Mouse (Mus musculus) stomach, embryonic 16.5 days (tissue): ENCODE data around the gene Olfr153. TPM values are rescaled to one million over a fixed set of nuclear protein-coding genes. Genes with fewer than 3 reads are reported as not detected.
"Not testable (repeated sequence)": the region's sequence is repeated elsewhere in the genome, so short reads cannot be mapped to it uniquely, and the experiment has no call there.

Experiments
- ATAC-seq: fragments of 200-750 bp; cut with Nextera tagmentation; 2 replicates; pipeline ENCODE4 v1.8.0; 2017; ENCODE audit warnings: moderate number of reproducible peaks, moderate TSS enrichment; ENCODE audit not compliant: insufficient read depth, low FRiP score
- H3K27ac ChIP-seq: fragments of 300-500 bp; sonication (generic); 2 replicates; pipeline ENCODE4 v1.5.1; 2014; ENCODE audit warnings: low read length
- H3K27me3 ChIP-seq: fragments of 300-500 bp; sonication (generic); 2 replicates; pipeline ENCODE4 v1.6.1; 2014; ENCODE audit warnings: low read length, control low read depth, mixed read lengths; ENCODE audit not compliant: control insufficient read depth, insufficient read depth
- H3K36me3 ChIP-seq: fragments of 300-500 bp; sonication (generic); 2 replicates; pipeline ENCODE4 v1.6.1; 2014; ENCODE audit warnings: low read length; ENCODE audit not compliant: control insufficient read depth, insufficient read depth
- H3K4me1 ChIP-seq: fragments of 300-500 bp; sonication (generic); 2 replicates; pipeline ENCODE4 v1.6.1; 2014; ENCODE audit warnings: low read length, control low read depth, mixed read lengths; ENCODE audit not compliant: control insufficient read depth, insufficient read depth
- H3K4me2 ChIP-seq: fragments of 300-500 bp; sonication (generic); 2 replicates; pipeline ENCODE4 v1.6.1; 2014; ENCODE audit warnings: low read depth, low read length, mixed read lengths
- H3K4me3 ChIP-seq: fragments of 300-500 bp; sonication (generic); replicated peaks from 2 replicates; pipeline ENCODE4 v1.5.1; 2014; ENCODE audit warnings: mild to moderate bottlenecking, low read length
- H3K9ac ChIP-seq: fragments of 300-500 bp; sonication (generic); 2 replicates; pipeline ENCODE4 v1.6.1; 2014; ENCODE audit warnings: low read length
- H3K9me3 ChIP-seq: fragments of 300-500 bp; sonication (generic); replicated peaks from 2 replicates; pipeline ENCODE4 v1.6.1; 2016; ENCODE audit warnings: low read length, control low read depth; ENCODE audit not compliant: control insufficient read depth
- WGBS: fragments of 180-500 bp; shearing (Covaris S2); extraction: QIAGEN DNeasy Blood & Tissue Kit; methylation state at CpG from one replicate; pipeline ENCODE4 v1.1.7; 2014; 5-methylcytosine and 5-hydroxymethylcytosine counted together
- polyA plus RNA-seq: library from polyadenylated mRNA; unstranded; fragments of >200 nt; fragmentation: Nextera tagmentation; extraction: Ambion mirVana; gene quantifications from 2 replicates; pipeline ENCODE4 v1.2.1, GENCODE M21; 2015

The Olfr153 gene
- polyA plus RNA-seq: not detected in 2 replicates

GRCm38 (mm10) chr2:87531496-87531895, at the start of gene Olfr153:
Olfr153 (plus strand) TSS chr2:87531796.
- H3K36me3 ChIP-seq: no peaks in the 10 kb centered on the region
- ATAC-seq: no peak
- no peak within 1 kb of the TSS for H3K27ac ChIP-seq
- H3K9me3 ChIP-seq: no peaks in the 10 kb centered on the region
- H3K27me3 ChIP-seq: no peaks in the 10 kb centered on the region
- no peaks in the 10 kb centered on the region for H3K4me1 ChIP-seq
- no peak within 1 kb of the TSS for H3K4me3 ChIP-seq
- H3K4me2 ChIP-seq: no peak within 1 kb of the TSS
- no peak within 1 kb of the TSS for H3K9ac ChIP-seq

GRCm38 (mm10) chr2:87482276-87482675, 49.3 kb upstream of the Olfr153 start:
- no peak for ATAC-seq

GRCm38 (mm10) chr2:87496993-87497392, 34.6 kb upstream of the Olfr153 start, which contains the start of gene Pramel7:
Pramel7 (minus strand) TSS chr2:87497093.
- H3K4me1 ChIP-seq, H3K27ac ChIP-seq, H3K27me3 ChIP-seq, ATAC-seq, H3K36me3 ChIP-seq, H3K9ac ChIP-seq, H3K9me3 ChIP-seq, H3K4me2 ChIP-seq, H3K4me3 ChIP-seq: not testable (repeated sequence)
- 90% methylated on average over 4 of the region's 5 CpGs for WGBS

More at GRCm38 (mm10) chr2:87482276-87482675, 49.3 kb upstream of the Olfr153 start:
- 70% methylated on average over 2 of the region's 2 CpGs for WGBS
- H3K27me3 ChIP-seq: no peaks in the 10 kb centered on the region
- no peak overlapping the region for H3K4me2 ChIP-seq
- no peak overlapping the region for H3K4me3 ChIP-seq
- no peak overlapping the region for H3K9ac ChIP-seq
- H3K4me1 ChIP-seq: no peaks in the 10 kb centered on the region
- H3K36me3 ChIP-seq: no peaks in the 10 kb centered on the region
- no peaks in the 10 kb centered on the region for H3K9me3 ChIP-seq
- H3K27ac ChIP-seq: no peak overlapping the region

DNA sequence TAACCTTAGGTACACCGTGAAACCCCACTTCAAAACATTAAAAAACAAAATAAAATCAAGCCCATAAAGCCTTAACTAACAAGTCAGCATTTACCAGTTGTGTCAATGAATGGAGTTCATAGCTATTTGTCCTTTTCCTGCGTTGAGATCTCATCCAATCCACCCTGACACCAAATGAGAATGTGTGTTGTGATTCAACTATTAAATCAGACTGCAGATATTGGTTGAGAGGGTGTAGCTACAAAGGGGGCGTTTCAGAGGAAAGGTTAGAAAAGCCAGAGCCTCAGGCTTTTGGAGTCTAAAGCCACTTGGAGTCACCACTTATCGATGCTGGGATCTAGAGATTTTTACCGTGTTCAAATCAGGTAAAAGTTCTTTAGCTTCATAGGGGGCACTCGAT, 25.3 kb upstream of the Olfr153 start, which contains the start of gene Pramel6:
Pramel6 (plus strand) TSS at position 301 of the 400 bp plus-strand sequence.
- 83% methylated on average over 6 of the region's 6 CpGs for WGBS
- Histone ChIP-seq H3K27ac (no peak within 1 kb of the TSS), H3K9ac (no peak within 1 kb of the TSS), H3K4me2 (no peak within 1 kb of the TSS), H3K27me3 (no peaks in the 10 kb centered on the region), H3K36me3 (no peaks in the 10 kb centered on the region), H3K4me1 (no peaks in the 10 kb centered on the region), H3K9me3 (no peaks in the 10 kb centered on the region), H3K4me3 (no peak within 1 kb of the TSS)
- ATAC-seq: no peak

GRCm38 (mm10) chr2:87515046-87515445, 16.6 kb upstream of the Olfr153 start:
- no peak for ATAC-seq
- Histone ChIP-seq H3K27ac (no peak overlapping the region), H3K27me3 (no peaks in the 10 kb centered on the region), H3K9ac (no peak overlapping the region), H3K9me3 (no peaks in the 10 kb centered on the region), H3K4me3 (no peak overlapping the region), H3K36me3 (no peaks in the 10 kb centered on the region), H3K4me2 (no peak overlapping the region), H3K4me1 (no peaks in the 10 kb centered on the region)
- WGBS: 86% methylated on average over 2 of the region's 2 CpGs

GRCm38 (mm10) chr2:87515457-87516060, 16.0 kb upstream of the Olfr153 start:
- Histone ChIP-seq H3K4me2 (no peak overlapping the region), H3K4me1 (no peaks in the 10 kb centered on the region), H3K27ac (no peak overlapping the region), H3K36me3 (no peaks in the 10 kb centered on the region), H3K9me3 (no peaks in the 10 kb centered on the region), H3K27me3 (no peaks in the 10 kb centered on the region), H3K9ac (no peak overlapping the region), H3K4me3 (no peak overlapping the region)
- 70% methylated on average over 8 of the region's 8 CpGs for WGBS
- no peak for ATAC-seq

- H3K27ac ChIP-seq: no peak overlapping the region
- ATAC-seq: no peak
These were observed 15.0 kb upstream of the Olfr153 start for GRCm38 (mm10) chr2:87516581-87516980.

DNA sequence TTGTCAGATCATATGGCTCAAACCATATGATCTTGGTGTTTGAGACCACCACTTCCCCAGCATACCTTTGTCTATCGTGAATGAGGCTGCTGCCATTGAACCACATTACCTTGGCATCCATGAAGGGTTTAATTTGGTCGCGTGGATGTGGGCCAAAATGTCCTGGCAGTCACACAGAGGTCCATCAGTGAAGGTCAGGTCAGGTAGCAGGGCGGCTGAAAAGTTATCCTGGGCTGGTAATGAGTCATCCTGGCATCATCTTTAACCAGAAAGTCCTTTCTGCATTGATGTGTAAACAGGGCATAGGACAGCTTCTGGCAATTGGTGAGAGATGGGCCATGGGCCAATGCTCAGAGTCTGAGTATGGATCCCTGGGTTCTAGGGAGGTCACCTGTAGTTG, 10.9 kb upstream of the Olfr153 start:
- Histone ChIP-seq H3K9me3 (no peaks in the 10 kb centered on the region), H3K4me3 (no peak overlapping the region), H3K4me2 (no peak overlapping the region), H3K27me3 (no peaks in the 10 kb centered on the region), H3K36me3 (no peaks in the 10 kb centered on the region), H3K9ac (no peak overlapping the region), H3K27ac (no peak overlapping the region), H3K4me1 (no peaks in the 10 kb centered on the region)
- no peak for ATAC-seq
- WGBS: 78% methylated on average over 4 of the region's 4 CpGs

More at GRCm38 (mm10) chr2:87516581-87516980, 15.0 kb upstream of the Olfr153 start:
- WGBS: 83% methylated on average over 3 of the region's 3 CpGs
- no peaks in the 10 kb centered on the region for H3K4me1 ChIP-seq
- H3K36me3 ChIP-seq: no peaks in the 10 kb centered on the region
- H3K9ac ChIP-seq: no peak overlapping the region
- H3K27me3 ChIP-seq: no peaks in the 10 kb centered on the region
- H3K4me3 ChIP-seq: no peak overlapping the region
- no peaks in the 10 kb centered on the region for H3K9me3 ChIP-seq
- no peak overlapping the region for H3K4me2 ChIP-seq

DNA sequence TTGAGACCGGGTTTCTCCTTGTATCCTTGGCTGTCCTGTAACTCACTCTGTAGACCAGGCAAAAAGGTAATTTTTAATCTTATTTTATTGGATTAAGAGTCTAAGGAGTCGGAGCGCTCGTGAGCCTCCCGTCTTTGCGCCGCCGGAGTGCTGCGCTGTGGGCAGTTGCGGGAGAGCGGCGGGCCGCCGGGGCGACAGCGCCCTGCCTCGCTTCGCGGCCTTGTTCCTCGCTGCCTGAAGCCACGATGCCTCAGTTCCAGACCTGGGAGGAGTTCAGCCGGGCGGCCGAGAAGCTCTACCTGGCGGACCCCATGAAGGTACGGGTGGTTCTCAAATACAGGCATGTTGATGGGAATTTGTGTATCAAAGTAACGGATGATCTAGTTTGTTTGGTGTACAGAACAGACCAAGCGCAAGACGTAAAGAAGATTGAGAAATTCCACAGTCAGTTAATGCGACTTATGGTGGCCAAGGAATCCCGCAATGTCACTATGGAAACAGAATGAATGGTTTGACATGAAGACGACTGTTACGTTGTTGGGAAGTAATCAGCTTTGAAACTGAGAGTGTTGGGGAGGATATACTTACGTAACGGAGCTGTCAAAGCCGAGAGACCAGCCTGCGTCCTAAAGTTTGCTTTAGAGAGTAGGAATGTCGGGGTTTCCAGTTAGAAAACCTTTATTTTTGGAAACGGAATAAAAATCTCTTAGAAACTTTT, 5.5 kb upstream of the Olfr153 start:
- Histone ChIP-seq H3K4me3 (peak overlapping the region; percentile 7; the same call in 1 of the 2 replicates), H3K4me2 (0 out of 2 replicates have a peak overlapping the region, but pooled peaks have one; percentile 29)
- H3K9me3 ChIP-seq, H3K27me3 ChIP-seq, H3K36me3 ChIP-seq, H3K27ac ChIP-seq, H3K9ac ChIP-seq, ATAC-seq, H3K4me1 ChIP-seq: not testable (repeated sequence)
- 33% methylated on average over 38 of the region's 39 CpGs for WGBS
